Mouse (Mus musculus): ENCODE results near the gene Syn3.

GRCm38 (mm10) chr10:86371561-86371960 is 127.1 kb downstream of the Syn3 start:
- TF ChIP-seq POLR2A (IDR thresholded peaks at IDR 0.05; ENCODE audit: low read depth, low read length) (no peak), CTCF (IDR thresholded peaks at IDR 0.05; ENCODE audit: extremely low read depth, insufficient read length, insufficient replicate concordance, low read depth, low read length) (no peak)

Measured in small intestine, adult 2 months (tissue).